Mouse (Mus musculus) hindlimb bud, embryonic 11.5 days (tissue): Measurements from ENCODE around the gene Tuba1a.
"Not testable (repeated sequence)": the region's sequence is repeated elsewhere in the genome, so short reads cannot be mapped to it uniquely, and the experiment has no call there.

ENCODE experiments used
- DNase-seq: peaks from one replicate; pipeline ENCODE4 v3.0.0-alpha.2; 2012; ENCODE audit warnings: low read depth, low spot score; ENCODE audit errors: extremely low spot score

Tuba1a gene

GRCm38 (mm10) chr15:98956000-98956399 is 2.5 kb upstream of the Tuba1a start:
- no peak for DNase-seq

DNA sequence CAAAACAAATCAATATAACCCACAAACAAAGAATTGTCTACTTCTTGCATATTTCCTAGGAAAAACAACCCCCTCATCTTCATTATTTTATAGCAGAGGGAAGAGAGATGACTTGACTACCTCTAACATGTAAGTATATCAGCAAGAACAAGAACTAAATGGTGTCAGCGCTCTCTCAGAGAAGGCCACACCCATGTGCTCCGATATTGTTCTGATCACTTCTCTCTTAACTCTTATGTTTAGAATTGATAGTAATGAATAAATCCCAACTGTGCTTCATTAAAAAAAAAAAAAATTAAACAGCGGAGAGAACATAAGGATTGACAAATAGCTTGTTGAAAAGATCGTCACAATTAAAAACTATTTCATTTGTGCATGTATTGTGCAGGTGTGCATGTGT is 1.8 kb upstream of the Tuba1a start:
- no peak for DNase-seq

DNA sequence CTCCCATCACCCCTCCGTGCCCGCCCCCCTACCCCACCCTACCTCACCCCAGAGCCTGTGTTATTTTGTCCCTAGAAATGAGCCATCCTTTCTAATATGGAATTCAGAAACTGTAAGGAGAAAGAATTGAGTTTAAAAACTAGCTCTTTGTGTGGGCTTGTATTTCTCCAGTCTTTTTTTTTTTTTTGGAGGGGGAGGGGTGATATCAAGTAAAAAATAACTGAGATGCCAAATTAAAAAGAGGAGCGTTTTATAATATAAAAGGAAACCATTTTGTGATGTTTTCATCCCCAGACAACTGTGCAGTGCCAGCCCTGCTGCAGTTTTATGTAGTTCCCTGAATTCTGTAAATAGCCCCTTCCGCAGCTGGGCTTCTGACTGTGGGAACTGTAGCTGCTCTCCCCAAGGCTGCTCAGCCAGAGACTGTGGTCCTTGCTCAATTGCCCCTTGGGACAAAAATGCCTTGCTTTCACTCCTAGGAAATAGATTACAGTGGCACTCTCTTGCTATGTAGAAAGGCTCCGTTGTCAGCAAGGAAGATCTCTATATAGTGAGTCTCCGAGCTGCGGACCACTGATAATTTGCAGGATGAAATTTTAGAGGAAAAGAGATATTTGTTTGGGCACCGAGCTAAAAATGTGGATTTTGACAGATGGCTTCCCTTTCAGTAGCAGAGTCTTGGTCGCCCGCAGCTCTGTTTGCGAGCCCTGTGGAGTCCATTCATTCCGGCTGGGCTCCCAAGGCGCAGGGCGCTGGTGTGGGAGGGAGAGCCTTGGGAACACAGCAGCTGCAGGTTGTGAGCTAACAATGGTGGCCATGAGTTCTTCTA is 1.1 kb upstream of the Tuba1a start:
- no peak for DNase-seq

DNA sequence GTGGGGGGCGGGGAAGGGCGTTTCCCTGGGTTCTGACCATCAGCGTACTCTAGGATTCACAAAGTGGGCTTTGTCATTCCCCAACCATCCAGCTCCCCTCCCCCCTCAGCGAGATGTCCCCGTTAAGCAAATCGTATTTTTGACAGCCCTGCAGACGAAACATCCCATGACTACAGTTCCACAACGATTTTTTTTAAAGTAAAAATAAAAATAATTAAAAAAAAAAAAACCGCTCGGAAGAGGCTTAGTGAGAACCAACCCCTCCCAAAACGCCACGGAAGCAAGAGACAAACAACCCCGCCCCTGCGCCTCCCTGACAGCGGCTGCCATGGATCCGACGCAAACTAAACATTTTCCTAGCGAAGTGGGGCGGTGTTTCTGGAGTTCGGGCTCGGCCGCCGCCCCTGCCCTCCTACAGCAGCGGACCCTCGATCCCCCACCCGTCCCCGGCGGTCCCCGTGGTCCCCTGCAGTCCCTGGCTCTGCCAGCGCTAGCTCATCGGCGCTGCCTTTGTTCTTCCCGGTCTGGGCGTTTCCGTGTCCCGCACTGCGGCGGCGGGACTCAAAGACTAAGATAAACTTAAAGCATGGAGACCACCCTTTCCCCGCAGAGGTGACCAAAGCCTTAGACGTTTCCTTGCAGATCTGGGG is 627 bp downstream of the Tuba1a start:
- no peak for DNase-seq

- DNase-seq = no peak
Observed at GRCm38 (mm10) chr15:98952063-98952455, 1.4 kb downstream of the Tuba1a start.

- DNase-seq = not testable (repeated sequence)
Observed at GRCm38 (mm10) chr15:98951122-98952062, 2.1 kb downstream of the Tuba1a start.

DNA sequence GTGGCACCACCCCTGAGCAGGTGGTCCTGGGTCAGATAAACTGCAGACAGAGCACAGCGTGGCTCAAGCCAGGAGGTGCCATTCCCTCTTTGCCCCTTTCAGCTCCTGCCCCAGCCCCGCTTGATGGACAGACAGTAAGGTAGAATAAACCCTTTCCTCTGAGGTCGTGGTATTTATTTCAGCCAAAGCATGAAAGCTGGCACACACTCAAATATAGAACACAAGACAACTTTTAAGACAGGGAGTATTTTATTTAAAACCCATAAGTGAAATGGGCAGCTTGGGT is 4.0 kb downstream of the Tuba1a start:
- DNase-seq = no peak

- no peak for DNase-seq
Observed at GRCm38 (mm10) chr15:98948857-98949606, 4.5 kb downstream of the Tuba1a start.

- no peak for DNase-seq
Observed at GRCm38 (mm10) chr15:98948382-98948781, 5.1 kb downstream of the Tuba1a start.

DNA sequence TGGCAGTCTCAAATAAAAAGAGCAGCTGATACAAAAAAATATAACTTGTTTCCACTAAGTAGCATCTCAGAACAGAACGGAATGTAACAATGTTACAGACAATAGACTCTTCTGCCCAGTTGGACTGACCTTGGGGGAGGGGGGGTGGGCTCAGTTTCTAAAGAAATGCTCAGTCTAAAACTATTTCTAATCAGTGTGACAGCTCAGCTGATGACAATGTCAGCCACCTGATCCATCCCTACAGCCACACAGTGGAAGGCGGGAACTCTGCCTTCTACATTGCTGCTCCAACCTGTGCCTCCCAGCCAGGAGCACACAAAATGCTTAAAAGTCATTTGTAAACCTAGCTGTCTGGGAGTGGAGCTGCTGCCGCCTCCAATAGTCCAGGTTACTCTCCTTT is 5.6 kb downstream of the Tuba1a start:
- DNase-seq = no peak

GRCm38 (mm10) chr15:98943133-98943532 is 10.4 kb downstream of the Tuba1a start:
- DNase-seq = no peak

- DNase-seq = no peak
Observed at GRCm38 (mm10) chr15:98942081-98942480, 11.4 kb downstream of the Tuba1a start.

- DNase-seq = no peak
Observed at GRCm38 (mm10) chr15:98941539-98941938, 12.0 kb downstream of the Tuba1a start.

- DNase-seq = no peak
Observed at GRCm38 (mm10) chr15:98940816-98941215, 12.7 kb downstream of the Tuba1a start.

DNA sequence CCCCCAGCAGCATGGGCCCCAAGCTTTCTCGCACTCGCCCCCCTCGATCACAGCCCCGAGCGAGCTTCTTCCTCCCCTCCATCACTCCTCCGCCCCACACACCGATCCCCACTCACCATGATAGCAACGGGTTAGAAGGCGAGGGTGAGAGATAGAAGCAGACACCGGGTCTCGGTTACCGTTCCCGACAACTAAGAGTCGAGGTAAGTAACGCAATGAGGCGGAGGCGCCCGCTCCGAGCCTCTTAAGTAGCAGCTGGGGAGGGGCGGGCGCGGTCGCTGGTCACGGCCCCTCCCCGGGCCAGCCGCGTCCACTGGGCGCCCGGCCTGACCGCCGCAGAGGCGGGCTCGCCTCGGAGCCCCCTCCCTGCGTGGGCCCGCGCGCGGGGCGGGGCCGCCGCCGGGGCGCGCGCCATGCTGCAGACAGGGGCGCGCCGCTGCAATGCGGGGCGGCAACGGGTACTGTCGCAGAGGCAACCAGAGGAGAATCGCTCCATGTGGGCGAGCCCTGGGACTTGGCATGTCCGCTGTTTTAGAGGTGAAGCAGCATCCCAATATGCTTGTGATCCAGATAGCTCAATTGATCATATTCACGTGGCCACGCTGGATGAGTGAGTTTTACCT is 19.2 kb downstream of the Tuba1a start, which contains the start of gene Tuba1b:
Gene Tuba1b (minus strand): TSS at position 349 of the 623 bp plus-strand sequence.
- no peak for DNase-seq

DNA sequence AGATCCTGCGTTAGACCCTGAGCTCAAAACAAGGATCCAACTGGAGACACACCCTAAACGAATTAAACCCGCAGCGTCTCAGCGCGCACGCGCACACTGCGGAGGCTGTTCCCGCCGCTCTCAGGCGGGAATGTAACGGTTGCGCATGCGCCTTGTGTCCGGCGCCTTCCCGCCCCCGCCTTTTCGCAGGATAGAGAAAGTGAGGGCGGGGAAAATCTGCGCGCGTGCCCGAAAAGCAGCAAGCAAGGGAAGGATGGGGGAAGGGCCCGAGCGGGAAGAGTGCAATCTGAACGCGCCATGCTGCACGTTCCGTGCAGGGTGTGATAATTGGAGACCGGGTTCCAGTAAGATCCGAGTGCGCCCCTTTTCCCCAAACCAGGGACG is 19.7 kb downstream of the Tuba1a start:
- no peak for DNase-seq

DNA sequence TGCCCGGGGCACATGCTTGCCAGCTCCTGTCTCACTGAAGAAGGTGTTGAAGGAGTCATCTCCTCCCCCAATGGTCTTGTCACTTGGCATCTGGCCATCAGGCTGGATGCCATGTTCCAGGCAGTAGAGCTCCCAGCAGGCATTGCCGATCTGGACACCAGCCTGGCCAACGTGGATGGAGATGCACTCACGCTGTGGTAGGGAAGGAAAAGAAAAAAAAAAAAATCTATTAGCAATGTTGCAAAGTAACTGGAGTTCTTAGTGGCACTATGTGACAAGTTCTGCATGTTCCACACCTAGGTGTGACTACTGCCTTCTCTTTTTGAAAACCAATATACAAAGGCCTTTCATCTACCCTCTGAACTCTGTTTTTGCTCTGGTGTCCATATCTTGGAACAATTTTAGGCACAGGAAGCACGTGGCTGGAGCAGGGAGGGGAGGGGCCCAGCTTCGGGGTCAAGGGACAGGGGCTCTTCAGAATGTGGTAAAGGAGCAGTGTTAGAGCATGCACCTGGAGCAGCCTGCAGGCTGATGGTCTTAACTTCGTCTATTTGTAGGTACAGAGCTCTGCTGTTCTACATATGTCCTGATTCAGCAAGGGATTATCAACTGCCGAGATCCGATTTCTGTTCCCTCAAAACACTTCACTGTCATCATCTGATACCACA is 20.4 kb downstream of the Tuba1a start:
- not testable (repeated sequence) for DNase-seq

DNA sequence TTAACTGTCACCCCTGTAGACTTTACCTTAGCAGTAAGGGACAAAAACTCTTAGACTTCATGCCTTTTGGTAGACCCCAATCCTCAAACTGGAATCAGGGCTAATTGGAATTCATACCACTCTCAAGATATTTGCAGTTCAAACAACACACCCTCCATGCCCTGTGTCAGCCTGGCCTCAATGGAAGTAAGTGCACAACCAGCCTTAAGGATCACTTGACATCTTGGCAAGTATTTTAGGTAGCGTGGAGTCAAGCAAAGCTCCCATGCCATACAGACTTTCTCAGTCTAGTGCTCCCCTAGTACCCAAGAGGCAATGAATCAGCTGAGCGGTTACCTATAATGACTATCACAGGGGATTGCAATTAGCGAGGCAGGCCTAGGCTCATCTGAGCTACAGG is 22.5 kb downstream of the Tuba1a start:
- DNase-seq = no peak

DNA sequence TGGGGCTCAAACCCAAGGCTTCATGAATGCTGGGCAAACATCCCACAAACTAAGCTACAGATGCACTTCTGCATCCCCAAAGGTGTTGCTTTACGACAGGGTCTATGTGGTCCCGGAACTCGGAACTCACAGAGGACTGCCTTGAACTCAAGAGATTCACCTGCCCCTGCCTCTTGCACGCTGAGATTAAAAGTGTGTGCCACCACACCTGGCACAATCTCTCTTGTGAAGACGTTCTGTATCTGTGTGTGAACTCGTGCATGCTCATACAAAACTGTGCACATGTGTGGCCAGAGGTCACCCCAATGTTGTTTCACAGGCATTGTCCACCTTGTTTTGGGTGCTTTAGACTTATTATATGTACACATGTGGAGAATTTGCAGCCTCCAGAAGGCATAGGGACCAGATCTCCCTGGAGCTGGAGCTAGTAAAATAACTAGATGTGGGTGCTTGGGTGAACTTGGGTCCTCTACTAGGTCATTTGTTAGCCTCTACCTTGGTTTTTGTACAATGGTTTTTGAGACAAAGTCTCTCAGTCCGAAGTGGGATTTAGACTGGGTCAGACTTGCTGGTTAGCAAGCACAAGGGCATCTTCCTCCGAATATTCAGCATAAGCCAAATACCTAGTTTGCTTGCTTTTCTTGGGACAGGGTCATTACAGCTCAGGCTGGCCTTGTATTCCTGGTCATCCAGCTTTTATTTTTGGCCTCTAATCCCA is 23.3 kb downstream of the Tuba1a start:
- no peak for DNase-seq
